Mouse (Mus musculus) adrenal gland, postnatal 4 days (tissue): ENCODE data around the gene Olfr657. TPM values are rescaled to one million over a fixed set of nuclear protein-coding genes. Genes with fewer than 3 reads are reported as not detected.

Experiments used
- DNase-seq, 2 experiments: peaks; one replicate each; pipeline ENCODE4 v3.0.0; 2021 to 2022; ENCODE audit warnings: low spot score in 2 of 2, mixed read lengths in 2 of 2
- long read RNA-seq, 2 experiments: library from polyadenylated mRNA; stranded (forward); transcript quantifications; one replicate each; pipeline ENCODE4 v2.0.0; 2021
- total RNA-seq, 2 experiments: library from RNA; stranded (reverse); gene quantifications; 2 replicates each; pipeline ENCODE4 v1.2.3; 2021

Gene Olfr657
- total RNA-seq = not detected
- long read RNA-seq, experiment 1 = 0 reads
- long read RNA-seq, experiment 2 = 0 reads

GRCm38 (mm10) chr7:104624494-104624893 lies at the start of gene Olfr657:
TSS of gene Olfr657 (plus strand) at chr7:104624794.
- DNase-seq = no peak

DNA sequence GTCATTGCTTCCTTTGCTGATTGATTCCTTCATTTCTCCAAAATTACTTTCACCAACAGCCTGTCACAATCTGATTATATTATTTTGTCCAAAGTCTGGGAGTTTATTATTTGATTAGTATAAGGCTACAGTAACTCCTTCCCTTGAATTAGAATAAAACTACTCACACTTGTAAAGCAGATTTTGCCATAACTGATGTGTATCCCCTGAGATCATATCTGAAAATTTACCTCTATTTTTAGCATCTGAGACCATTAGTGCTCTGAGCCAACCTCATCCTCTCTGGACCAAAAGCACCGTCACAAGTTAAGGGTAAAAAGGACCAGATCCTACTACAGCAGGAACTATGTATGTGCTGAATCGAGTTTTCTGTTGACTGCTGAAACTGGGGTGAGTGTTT lies 47.6 kb upstream of the Olfr657 start, which contains the start of gene Olfr653:
TSS of gene Olfr653 (plus strand) at position 301 of the 400 bp plus-strand sequence.
- DNase-seq = no peak

DNA sequence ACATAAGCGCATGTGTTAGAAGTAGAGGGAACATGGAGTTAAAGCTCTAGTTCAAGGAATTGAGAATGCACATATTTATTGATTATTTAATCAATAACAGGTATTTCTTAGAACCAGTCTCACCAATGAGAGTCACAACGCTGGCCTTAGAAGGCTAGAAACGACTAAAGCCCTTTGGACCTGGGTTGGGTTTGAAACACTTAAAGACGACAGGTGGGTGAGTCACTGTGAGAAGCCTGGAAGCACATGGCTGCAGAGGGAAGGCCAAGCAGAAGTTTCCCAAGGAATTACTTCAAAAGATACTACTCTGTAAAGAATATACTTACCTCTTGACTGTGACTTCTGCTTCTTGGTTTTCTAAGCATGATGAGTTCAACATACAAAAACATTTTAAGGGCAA lies 43.7 kb upstream of the Olfr657 start:
- no peak for DNase-seq

GRCm38 (mm10) chr7:104581429-104581828 lies 43.2 kb upstream of the Olfr657 start:
- DNase-seq = no peak

DNA sequence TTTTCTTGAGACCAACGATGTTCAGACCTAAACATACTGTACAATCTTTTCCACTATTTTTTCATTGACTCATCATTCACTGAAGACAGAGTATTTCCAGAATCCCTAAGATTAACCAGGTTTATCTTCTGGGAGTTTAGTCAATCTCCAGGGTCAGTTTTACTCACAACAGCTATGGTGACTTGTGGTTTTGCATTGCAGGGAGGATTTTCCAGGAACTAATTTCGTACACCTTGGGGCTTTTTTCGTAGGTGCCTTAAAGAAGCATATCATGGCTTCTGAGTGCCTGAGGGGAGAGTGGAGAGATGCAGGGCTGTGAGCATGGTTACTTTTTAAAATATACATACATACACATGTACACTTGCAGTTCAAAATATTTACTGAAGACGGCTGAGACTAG lies 37.9 kb upstream of the Olfr657 start, which contains the start of gene Olfr654:
TSS of gene Olfr654 (plus strand) at position 301 of the 400 bp plus-strand sequence.
- no peak for DNase-seq

- no peak for DNase-seq
These were observed 36.3 kb upstream of the Olfr657 start for GRCm38 (mm10) chr7:104588274-104588673.

DNA sequence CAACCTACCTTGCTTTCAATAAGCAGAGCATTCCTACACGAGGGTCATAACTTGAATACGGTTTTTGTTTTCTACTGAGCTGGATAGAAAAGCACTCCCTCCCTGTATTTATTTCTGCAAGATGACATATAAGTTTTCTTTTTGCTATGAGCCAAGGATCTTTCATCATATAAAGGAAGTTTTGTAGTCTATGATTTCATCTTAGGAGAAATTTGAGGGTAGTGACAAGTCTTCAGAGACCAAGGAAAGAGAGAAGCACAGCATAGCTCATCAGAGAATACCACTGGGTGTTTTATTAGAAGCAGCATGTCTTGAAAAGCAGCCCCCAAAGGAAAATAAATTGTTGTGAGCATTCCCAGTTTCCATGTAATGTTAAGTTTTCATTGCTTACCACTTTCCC lies 22.9 kb upstream of the Olfr657 start, which contains the start of gene Olfr655:
TSS of gene Olfr655 (minus strand) at position 101 of the 400 bp plus-strand sequence.
- DNase-seq = no peak

GRCm38 (mm10) chr7:104603173-104603572 lies 21.4 kb upstream of the Olfr657 start:
- DNase-seq = no peak

- no peak for DNase-seq
These were observed 19.9 kb upstream of the Olfr657 start for GRCm38 (mm10) chr7:104604727-104605126.

DNA sequence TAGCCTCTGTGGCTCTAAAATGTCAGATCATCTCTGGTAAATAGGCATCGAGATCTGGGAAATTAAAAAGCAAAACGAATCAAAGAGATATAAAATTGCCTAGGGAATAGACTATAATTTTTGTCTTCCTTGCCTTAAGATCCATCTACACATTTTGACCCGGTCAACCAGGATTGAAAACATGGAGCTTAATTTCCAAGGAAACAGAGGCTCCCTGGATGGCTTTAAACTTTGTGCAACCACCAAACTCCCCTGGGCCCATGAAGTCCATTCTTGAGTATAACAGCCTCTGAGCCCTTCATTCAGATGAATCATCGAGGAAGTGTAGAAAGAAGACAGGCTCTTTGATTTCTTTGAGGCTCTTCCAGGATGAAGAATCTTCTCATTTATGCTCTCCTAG lies 10.9 kb upstream of the Olfr657 start, which contains the start of gene Olfr656:
TSS of gene Olfr656 (plus strand) at position 301 of the 400 bp plus-strand sequence.
- DNase-seq = no peak

GRCm38 (mm10) chr7:104646841-104647482 lies 22.4 kb downstream of the Olfr657 start, which contains the start of gene Olfr658:
TSS of gene Olfr658 (minus strand) at chr7:104647305.
- DNase-seq = peak in 1 of 2 experiments; percentile 10

- DNase-seq = no peak
These were observed 41.9 kb downstream of the Olfr657 start, which contains the start of gene Olfr659 for GRCm38 (mm10) chr7:104666453-104666852. TSS of gene Olfr659 (plus strand) at chr7:104666753.

DNA sequence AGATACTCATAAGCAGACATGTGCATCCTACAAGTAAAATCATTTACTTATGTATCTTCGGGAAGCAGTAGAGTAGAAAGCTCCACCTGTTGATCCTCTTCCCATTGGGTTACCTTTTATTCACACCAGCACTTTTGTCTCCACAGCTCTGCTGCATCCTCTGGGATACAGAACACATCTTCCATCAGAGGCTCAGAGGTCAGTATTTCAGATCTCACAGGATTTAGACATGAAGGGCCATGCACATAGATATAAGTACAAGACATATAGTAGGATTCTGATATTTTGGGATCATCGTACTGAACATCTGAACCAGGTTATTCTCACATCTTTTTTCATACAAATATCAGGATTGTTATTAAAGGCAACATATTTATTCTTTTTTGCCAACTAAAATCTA lies 61.6 kb downstream of the Olfr657 start, which contains the start of gene Olfr661:
TSS of gene Olfr661 (plus strand) at position 301 of the 400 bp plus-strand sequence.
- DNase-seq = no peak

Other genes starting within 250 kb of the Olfr657 start
- gene Trim30c, start 224.0 kb upstream of the Olfr657 start, total RNA-seq = under 1 TPM; 0.22 to 0.28 TPM
- gene Trim30a, start 159.6 kb upstream of the Olfr657 start, total RNA-seq = 1 to 10 TPM; 4.9 to 6.5 TPM
- 1 to 10 TPM; 7.8 to 9.7 TPM for gene Trim30d, start 116.9 kb upstream of the Olfr657 start, total RNA-seq
- not detected for gene Olfr651, start 74.7 kb upstream of the Olfr657 start, total RNA-seq
- gene Olfr652, start 63.9 kb upstream of the Olfr657 start, total RNA-seq = not detected
- not detected for gene Olfr653, start 47.5 kb upstream of the Olfr657 start, total RNA-seq
- not detected for gene Olfr654, start 37.8 kb upstream of the Olfr657 start, total RNA-seq
- not detected for gene Olfr655, start 23.0 kb upstream of the Olfr657 start, total RNA-seq
- gene Olfr656, start 10.8 kb upstream of the Olfr657 start, total RNA-seq = not detected
- not detected for gene Olfr658, start 22.5 kb downstream of the Olfr657 start, total RNA-seq
- gene Olfr659, start 42.0 kb downstream of the Olfr657 start, total RNA-seq = not detected
- not detected for gene Olfr661, start 61.7 kb downstream of the Olfr657 start, total RNA-seq
- gene Usp17le, start 152.7 kb downstream of the Olfr657 start, total RNA-seq = not detected
- under 1 TPM in 1 of 2 experiments, not detected in 1; 0.28 TPM for gene Usp17lb, start 217.8 kb downstream of the Olfr657 start, total RNA-seq
- gene Usp17la, start 232.2 kb downstream of the Olfr657 start, total RNA-seq = not detected